Mouse (Mus musculus): Measurements from ENCODE around the gene Zfp747. TPM values are rescaled to one million over a fixed set of nuclear protein-coding genes. Genes with fewer than 3 reads are reported as not detected.
A peak's percentile ranks its signal among the peaks of the same experiment; 100 is the strongest.
"Not testable (repeated sequence)": the region's sequence is repeated elsewhere in the genome, so short reads cannot be mapped to it uniquely, and the experiment has no call there.

The Zfp747 gene
- polyA plus RNA-seq, 1 experiment from 2014 or later = 4.1 TPM

DNA sequence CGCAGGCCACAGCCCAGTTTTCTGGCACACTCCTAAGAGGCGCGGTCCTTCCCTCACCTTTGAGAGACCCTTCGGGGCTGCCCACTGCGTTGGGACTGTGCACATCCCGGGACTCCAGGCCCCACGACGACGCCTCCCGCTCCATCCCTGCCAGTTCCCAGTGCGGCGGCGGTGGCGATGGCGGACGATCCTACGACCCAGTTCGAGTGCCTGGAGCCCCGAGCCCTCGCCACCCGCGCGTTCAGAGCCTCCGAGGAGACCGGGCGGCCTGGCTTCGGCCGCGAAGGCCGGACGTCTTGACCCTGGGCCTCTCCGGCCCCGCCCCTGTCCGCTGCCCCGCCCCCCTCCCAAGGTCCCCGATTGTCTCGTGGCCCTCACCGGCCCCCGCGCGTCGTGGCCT lies 30.8 kb downstream of the Zfp747 start:
- Histone ChIP-seq H3K27me3 (replicated peaks) (no peaks in the 10 kb centered on the region), H3K4me3 (peak overlapping the region; percentile 79), H3K27ac (peak overlapping the region; percentile 82), H3K4me1 (peaks cover 46% of the 10 kb centered on the region), H3K9ac (peak overlapping the region; percentile 80), H3K4me2 (peak overlapping the region; percentile 96), H3K9me3 (replicated peaks) (no peaks in the 10 kb centered on the region), H3K36me3 (peaks cover 24% of the 10 kb centered on the region)
- under 1% methylated on average over 39 of the region's 42 CpGs for WGBS (ENCODE audit: insufficient replicate concordance)
- ATAC-seq = peak; percentile 25

DNA sequence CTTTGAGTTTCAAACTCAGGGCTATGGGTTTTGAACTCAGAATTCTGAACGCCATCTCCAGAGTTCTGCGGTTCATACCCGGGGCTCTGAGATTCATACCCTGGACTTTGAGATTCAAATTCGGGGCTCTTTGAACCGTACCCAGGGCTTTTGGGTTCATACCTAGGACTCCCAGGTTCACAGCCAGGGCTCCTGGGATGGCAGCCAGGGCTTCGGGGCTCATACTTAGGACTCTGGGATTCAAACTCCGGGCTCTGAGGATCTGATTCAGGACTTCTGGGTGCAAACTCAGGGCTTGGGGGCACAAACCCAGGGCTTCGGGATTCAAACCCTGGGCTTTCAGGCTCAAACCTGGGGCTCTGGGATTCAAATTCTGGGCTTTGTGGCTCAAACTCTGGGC lies 31.5 kb downstream of the Zfp747 start:
- H3K36me3 ChIP-seq = peaks cover 24% of the 10 kb centered on the region
- no peaks in the 10 kb centered on the region for H3K27me3 ChIP-seq (replicated peaks)
- H3K4me2 ChIP-seq = peak overlapping the region; percentile 96
- peaks cover 46% of the 10 kb centered on the region for H3K4me1 ChIP-seq
- H3K9me3 ChIP-seq (replicated peaks) = no peaks in the 10 kb centered on the region
- no peak overlapping the region for H3K27ac ChIP-seq
- H3K9ac ChIP-seq = peak overlapping the region; percentile 80; the same call in 1 of the 2 replicates
- 82% methylated on average over 8 of the region's 8 CpGs for WGBS (ENCODE audit: insufficient replicate concordance)
- peak overlapping the region; percentile 79 for H3K4me3 ChIP-seq
- no peak for ATAC-seq

DNA sequence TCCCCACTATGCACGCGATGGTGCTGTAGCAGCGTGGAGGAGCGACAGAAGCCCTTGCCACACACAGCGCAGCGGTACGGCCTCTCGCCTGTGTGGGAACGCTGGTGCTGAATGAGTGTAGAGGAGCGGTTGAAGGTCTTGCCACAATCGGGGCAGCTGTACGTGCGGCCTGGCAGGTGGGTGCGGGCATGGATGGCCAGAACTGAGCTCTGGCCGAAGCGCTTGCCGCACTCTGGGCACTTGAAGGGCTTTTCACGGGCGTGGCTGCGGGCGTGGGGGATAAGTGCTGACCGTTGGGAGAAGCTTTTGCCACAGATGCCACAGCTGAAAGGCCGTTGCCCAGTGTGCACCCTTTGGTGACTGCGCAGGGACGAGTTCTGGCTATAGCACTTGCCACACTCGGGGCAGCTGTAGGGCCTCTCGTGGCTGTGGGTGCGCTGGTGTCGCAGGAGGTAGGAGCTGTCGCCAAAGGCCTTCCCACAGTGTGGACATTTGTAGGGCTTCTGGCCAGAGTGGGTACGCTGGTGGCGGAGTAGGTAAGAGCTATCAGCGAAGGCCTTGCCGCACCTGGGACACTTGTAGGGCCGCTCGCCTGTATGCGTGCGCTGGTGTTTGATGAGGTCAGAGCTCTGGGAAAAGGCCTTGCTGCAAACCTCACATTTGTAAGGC lies 32.4 kb downstream of the Zfp747 start:
- ATAC-seq = no peak
- WGBS (ENCODE audit: insufficient replicate concordance) = 87% methylated on average over 38 of the region's 38 CpGs
- H3K4me1 ChIP-seq = peaks cover 46% of the 10 kb centered on the region

DNA sequence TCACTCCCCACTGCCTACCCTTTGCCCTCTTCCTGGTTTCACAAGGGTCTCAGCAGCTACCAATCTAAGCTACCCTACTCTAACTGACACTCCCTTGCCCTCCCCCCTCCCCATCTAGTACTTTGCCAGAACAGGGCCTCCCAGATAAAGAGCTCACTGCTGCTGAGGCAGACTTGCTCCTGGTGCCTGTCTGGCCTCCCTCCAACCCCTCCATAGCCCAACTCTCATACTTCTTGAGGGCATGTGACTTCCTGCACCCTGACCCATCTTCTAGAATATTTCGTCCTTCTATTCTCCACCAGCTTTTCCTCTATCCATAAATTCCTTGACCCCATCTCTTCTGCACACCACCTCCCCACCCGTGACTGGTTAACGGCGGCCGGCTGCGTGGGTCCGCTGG lies 33.0 kb downstream of the Zfp747 start:
- Histone ChIP-seq H3K9ac (no peak overlapping the region), H3K27ac (no peak overlapping the region), H3K4me1 (peaks cover 46% of the 10 kb centered on the region), H3K4me2 (no peak overlapping the region), H3K27me3 (replicated peaks) (no peaks in the 10 kb centered on the region), H3K36me3 (peaks cover 24% of the 10 kb centered on the region), H3K4me3 (no peak overlapping the region), H3K9me3 (replicated peaks) (no peaks in the 10 kb centered on the region)
- ATAC-seq = no peak
- WGBS (ENCODE audit: insufficient replicate concordance) = 85% methylated on average over 7 of the region's 7 CpGs

More for the DNA sequence above, 32.4 kb downstream of the Zfp747 start:
- no peak overlapping the region for H3K4me3 ChIP-seq
- H3K27me3 ChIP-seq (replicated peaks) = no peaks in the 10 kb centered on the region
- no peak overlapping the region for H3K4me2 ChIP-seq
- peaks cover 24% of the 10 kb centered on the region for H3K36me3 ChIP-seq
- no peak overlapping the region for H3K9ac ChIP-seq
- no peak overlapping the region for H3K27ac ChIP-seq
- H3K9me3 ChIP-seq (replicated peaks) = no peaks in the 10 kb centered on the region

DNA sequence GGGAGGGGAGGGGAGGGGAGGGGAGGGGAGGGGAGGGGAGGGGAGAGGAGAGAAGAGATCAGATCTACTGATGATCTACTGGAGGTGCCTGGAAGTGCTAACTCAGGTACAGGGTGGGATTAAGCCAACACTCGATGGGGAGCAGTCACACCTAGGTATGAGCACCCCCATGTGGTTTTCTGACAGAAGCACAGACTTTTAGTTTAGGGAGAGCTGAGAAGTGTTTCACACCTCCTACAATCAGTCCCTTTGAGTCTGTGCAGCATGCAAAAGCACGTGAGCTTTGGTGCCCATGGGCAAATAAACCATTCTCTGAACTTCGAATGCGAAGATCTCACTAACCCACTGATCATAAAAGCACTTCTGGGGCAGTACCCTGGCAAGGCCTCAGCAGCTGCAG lies 33.5 kb downstream of the Zfp747 start:
- Histone ChIP-seq H3K9ac (no peak overlapping the region), H3K4me2 (no peak overlapping the region), H3K27me3 (replicated peaks) (no peaks in the 10 kb centered on the region), H3K4me3 (no peak overlapping the region), H3K27ac (no peak overlapping the region), H3K4me1 (peaks cover 44% of the 10 kb centered on the region), H3K9me3 (replicated peaks) (no peaks in the 10 kb centered on the region), H3K36me3 (peaks cover 24% of the 10 kb centered on the region)
- ATAC-seq = no peak
- 43% methylated on average over 4 of the region's 4 CpGs for WGBS (ENCODE audit: insufficient replicate concordance)

DNA sequence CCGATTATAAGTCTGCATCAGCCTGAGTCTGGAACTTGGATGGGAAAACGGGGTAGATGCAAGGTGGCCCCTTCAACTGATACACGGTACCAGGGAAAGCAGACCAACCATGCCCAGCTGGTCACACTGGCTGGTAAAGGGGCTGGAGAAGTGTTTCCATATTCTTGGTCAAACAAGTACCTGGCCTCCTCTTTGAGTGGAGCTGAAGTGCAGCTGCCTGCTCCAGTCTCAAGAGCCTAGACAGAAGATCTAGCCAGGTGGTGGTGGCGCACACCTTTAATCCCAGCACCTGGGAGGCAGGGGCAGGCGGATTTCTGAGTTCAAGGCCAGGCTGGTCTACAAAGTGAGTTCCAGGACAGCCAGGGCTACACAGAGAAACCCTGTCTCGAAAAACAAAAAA lies 34.0 kb downstream of the Zfp747 start:
- H3K27ac ChIP-seq; H3K9ac ChIP-seq; H3K9me3 ChIP-seq (replicated peaks); H3K4me2 ChIP-seq; ATAC-seq; H3K4me3 ChIP-seq; H3K27me3 ChIP-seq (replicated peaks): not testable (repeated sequence)
- WGBS (ENCODE audit: insufficient replicate concordance) = 75% methylated on average over 6 of the region's 6 CpGs
- Histone ChIP-seq H3K4me1 (peaks cover 39% of the 10 kb centered on the region), H3K36me3 (peaks cover 24% of the 10 kb centered on the region)

DNA sequence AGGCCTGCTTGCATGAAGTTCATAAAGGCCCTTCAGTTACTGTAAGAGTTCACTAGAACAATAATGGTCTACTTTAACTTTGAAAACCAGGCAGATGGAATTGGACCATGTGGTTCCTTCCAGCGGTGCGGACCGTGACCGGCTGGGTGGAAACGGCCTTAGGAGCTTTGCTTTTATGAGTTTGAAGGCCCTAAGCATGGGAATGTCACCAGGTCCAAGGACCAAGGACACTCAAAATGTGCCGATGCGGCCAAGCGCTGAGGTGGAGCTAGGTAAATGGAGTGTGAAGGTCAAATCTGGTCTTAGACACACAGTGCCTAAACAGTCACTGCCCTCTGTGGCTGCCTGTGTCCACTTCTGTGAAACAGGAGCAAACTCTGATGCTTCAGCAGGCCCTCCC lies 34.5 kb downstream of the Zfp747 start:
- Histone ChIP-seq H3K27me3 (replicated peaks) (no peaks in the 10 kb centered on the region), H3K4me2 (no peak overlapping the region), H3K4me3 (no peak overlapping the region), H3K4me1 (peaks cover 34% of the 10 kb centered on the region), H3K9ac (no peak overlapping the region), H3K9me3 (replicated peaks) (no peaks in the 10 kb centered on the region), H3K27ac (no peak overlapping the region), H3K36me3 (peaks cover 24% of the 10 kb centered on the region)
- ATAC-seq = no peak
- WGBS (ENCODE audit: insufficient replicate concordance) = 91% methylated on average over 8 of the region's 8 CpGs

DNA sequence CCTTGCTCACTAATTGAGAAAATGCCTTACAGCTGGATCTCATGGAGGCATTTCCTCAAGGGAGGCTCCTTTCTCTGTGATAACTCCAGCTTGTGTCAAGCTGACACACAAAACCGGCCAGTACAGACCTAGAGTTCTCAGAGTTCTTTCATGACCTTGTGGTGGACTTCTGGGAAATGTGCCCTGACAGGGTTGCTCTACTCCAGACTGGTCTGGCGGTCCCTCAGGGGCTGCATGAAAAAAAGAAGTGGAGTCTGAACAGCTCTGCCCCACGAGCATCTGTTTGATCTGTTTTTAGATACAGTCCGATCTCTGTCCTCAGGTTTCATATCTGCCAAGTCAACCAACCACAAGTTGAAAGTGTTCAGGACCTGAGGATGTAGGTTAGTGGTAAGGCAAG lies 38.2 kb downstream of the Zfp747 start:
- H3K9me3 ChIP-seq (replicated peaks) = no peaks in the 10 kb centered on the region
- no peaks in the 10 kb centered on the region for H3K27me3 ChIP-seq (replicated peaks)
- WGBS (ENCODE audit: insufficient replicate concordance) = 39% methylated on average over 4 of the region's 4 CpGs
- no peak overlapping the region for H3K27ac ChIP-seq
- H3K4me1 ChIP-seq = peaks cover 5% of the 10 kb centered on the region
- no peak overlapping the region for H3K4me2 ChIP-seq
- H3K4me3 ChIP-seq = no peak overlapping the region
- peaks cover 9% of the 10 kb centered on the region; the same call in 1 of the 2 replicates for H3K36me3 ChIP-seq
- H3K9ac ChIP-seq = no peak overlapping the region
- ATAC-seq = no peak

DNA sequence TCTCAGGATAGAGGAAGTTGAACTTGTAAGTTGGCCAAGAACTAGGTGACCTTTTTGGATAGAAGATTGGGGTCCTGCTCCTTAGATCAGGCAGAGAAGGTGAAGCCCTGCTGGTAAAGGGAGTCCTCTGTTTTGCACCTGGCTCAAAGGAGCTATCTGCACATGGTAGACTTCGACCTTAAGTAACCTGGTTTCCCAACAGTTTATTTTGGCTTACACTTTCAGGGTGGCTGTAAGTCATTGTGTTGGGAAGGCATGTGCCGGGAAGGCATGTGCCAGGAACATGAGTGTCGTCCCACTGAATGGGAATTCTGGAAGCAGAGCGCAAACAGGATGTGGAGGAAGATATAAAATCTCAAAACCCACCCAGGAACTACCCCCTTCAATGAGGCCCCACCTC lies 40.2 kb downstream of the Zfp747 start:
- H3K27me3 ChIP-seq (replicated peaks) = no peaks in the 10 kb centered on the region
- H3K36me3 ChIP-seq = no peaks in the 10 kb centered on the region
- H3K27ac ChIP-seq = no peak overlapping the region
- no peak overlapping the region for H3K4me3 ChIP-seq
- no peaks in the 10 kb centered on the region for H3K9me3 ChIP-seq (replicated peaks)
- no peak overlapping the region for H3K9ac ChIP-seq
- no peak overlapping the region for H3K4me2 ChIP-seq
- no peak for ATAC-seq
- 65% methylated on average over 4 of the region's 4 CpGs for WGBS (ENCODE audit: insufficient replicate concordance)
- no peaks in the 10 kb centered on the region for H3K4me1 ChIP-seq

DNA sequence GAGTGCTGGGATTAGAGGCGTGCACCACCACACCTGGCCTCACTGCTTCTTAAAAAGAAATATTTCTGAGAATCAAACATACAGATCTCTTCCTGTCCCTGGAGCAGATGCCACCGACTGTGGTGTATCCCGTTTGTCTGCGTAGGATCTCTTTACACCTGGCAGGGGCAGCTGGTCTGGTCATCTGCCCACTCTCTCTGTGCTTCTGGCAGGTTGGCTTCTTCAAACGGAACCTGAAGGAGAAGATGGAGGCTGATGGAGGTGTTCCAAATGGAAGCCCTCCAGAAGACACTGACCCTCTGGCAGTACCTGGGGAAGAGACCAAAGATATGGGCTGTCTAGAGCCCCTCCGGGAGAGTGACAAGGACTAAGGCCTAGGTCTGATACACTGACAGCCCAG lies 42.6 kb downstream of the Zfp747 start:
- H3K4me3 ChIP-seq = no peak overlapping the region
- H3K36me3 ChIP-seq = no peaks in the 10 kb centered on the region
- H3K27ac ChIP-seq = no peak overlapping the region
- no peak overlapping the region for H3K4me2 ChIP-seq
- no peaks in the 10 kb centered on the region for H3K4me1 ChIP-seq
- no peak for ATAC-seq
- no peak overlapping the region for H3K9ac ChIP-seq
- H3K9me3 ChIP-seq (replicated peaks) = no peaks in the 10 kb centered on the region
- 78% methylated on average over 6 of the region's 6 CpGs for WGBS (ENCODE audit: insufficient replicate concordance)
- no peaks in the 10 kb centered on the region for H3K27me3 ChIP-seq (replicated peaks)

DNA sequence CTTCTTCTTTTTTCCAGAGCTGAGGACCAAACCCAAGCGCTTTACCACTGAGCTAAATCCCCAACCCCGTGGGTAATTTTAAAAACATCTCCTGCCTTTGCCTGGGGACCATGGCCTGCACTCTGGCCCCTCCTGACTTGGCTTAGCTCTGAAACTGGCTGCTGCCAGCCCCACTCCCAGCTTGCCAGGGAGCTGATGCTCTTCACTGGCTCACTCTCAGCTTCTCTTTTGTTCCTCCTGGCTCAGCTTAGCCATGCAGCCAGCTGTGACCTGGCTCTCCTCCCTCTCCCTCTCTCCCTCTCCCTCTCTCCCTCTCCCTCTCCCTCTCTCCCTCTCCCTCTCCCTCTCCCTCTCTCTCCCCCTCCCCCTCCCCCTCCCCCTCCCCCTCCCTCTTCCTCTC lies 49.2 kb downstream of the Zfp747 start:
- Histone ChIP-seq H3K27me3 (replicated peaks) (no peaks in the 10 kb centered on the region), H3K36me3 (no peaks in the 10 kb centered on the region), H3K9me3 (replicated peaks) (no peaks in the 10 kb centered on the region), H3K4me3 (no peak overlapping the region), H3K9ac (no peak overlapping the region), H3K27ac (no peak overlapping the region), H3K4me1 (no peaks in the 10 kb centered on the region), H3K4me2 (no peak overlapping the region)
- 56% methylated on average over 2 of the region's 2 CpGs for WGBS (ENCODE audit: insufficient replicate concordance)
- ATAC-seq = no peak

DNA sequence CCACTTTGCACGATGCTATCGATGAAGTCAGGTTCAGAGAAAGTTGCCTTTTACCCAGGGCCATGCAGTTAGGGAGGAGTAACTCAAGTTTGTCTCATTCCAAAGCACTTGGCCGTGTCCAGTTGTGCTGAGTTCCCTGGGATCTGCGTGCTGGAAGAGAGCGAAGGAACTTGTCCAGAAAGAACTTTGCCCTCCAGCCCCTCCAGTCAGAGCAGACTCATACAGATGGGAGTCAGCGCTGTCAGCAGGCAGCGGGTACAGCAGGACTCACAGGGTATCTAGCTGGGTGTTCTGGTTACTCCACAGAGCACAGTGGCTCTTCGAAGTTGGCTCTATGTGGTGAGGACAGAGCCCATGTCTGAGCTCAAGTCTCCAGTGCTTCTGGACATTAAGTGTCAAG lies 50.3 kb downstream of the Zfp747 start:
- Histone ChIP-seq H3K9me3 (replicated peaks) (no peaks in the 10 kb centered on the region), H3K4me2 (no peak overlapping the region), H3K36me3 (no peaks in the 10 kb centered on the region), H3K27me3 (replicated peaks) (no peaks in the 10 kb centered on the region), H3K9ac (no peak overlapping the region), H3K27ac (no peak overlapping the region), H3K4me3 (no peak overlapping the region), H3K4me1 (no peaks in the 10 kb centered on the region)
- whole genome bisulfite sequencing (ENCODE audit: insufficient replicate concordance) = 76% methylated on average over 8 of the region's 8 CpGs
- no peak for ATAC-seq

DNA sequence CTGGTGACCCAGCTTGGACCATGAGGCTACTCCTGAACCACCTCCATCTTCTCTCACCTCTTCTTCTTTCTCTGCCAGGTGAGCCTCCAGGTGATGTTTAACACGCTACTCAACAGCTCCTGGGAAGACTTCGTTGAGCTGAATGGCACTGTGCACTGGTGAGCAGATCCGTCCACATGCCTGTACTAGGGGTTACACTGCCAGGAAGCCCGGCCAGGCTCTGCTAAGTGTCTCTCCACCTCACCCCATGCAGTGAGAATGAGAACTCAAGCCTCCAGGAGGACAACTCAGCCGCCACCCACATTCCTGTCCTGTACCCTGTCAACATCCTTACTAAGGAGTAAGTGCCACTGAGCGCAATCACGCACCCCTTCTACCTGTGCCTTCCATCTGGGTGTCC lies 50.9 kb downstream of the Zfp747 start:
- WGBS (ENCODE audit: insufficient replicate concordance) = 77% methylated on average over 7 of the region's 7 CpGs
- H3K4me2 ChIP-seq = no peak overlapping the region
- no peaks in the 10 kb centered on the region for H3K4me1 ChIP-seq
- H3K27ac ChIP-seq = no peak overlapping the region
- H3K36me3 ChIP-seq = no peaks in the 10 kb centered on the region
- ATAC-seq = no peak
- H3K4me3 ChIP-seq = no peak overlapping the region
- H3K9ac ChIP-seq = no peak overlapping the region
- no peaks in the 10 kb centered on the region for H3K27me3 ChIP-seq (replicated peaks)
- no peaks in the 10 kb centered on the region for H3K9me3 ChIP-seq (replicated peaks)

Data from liver, embryonic 12.5 days (tissue).